Mouse (Mus musculus): ENCODE measurements at regions not wholly inside any gene's neighbourhood (a gene's known extent, or its start where the extent isn't known, plus 50 kb on each side); places are given as distances from the start of the nearest gene placed in this dataset.

DNA sequence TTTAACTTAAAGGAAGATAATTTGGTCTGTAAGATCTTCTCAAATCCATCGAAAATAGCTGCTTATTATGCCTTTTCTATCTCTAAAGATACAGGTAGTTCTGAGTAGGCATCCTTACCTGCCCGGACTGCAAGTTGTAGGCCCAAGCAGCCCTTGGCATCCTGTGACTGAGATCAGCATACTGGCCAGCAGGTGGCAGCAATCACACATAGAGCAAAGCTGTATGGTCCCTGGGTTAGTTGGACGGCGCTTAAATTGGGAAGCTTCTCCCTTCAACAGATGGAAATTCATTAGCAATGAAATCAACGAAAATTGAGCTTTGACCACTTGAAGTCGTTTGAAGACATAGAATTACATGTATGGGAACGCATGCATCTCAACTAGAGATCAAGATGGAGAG is 61.0 kb downstream of the Ccng2 start:
- POLR2A ChIA-PET: interaction anchor here in 2 of 4 experiments (0.5 to 0.7 kb wide), 4 partner anchors 12 to 837 kb away, joined by 3 to 4 read pairs (median 4); no protein-coding TSS in a partner anchor
- CTCF ChIA-PET: interaction anchor here (0.6 to 1.2 kb wide), 10 partner anchors 16 to 1025 kb away, joined by 3 to 7 read pairs (median 4); no protein-coding TSS in a partner anchor

DNA sequence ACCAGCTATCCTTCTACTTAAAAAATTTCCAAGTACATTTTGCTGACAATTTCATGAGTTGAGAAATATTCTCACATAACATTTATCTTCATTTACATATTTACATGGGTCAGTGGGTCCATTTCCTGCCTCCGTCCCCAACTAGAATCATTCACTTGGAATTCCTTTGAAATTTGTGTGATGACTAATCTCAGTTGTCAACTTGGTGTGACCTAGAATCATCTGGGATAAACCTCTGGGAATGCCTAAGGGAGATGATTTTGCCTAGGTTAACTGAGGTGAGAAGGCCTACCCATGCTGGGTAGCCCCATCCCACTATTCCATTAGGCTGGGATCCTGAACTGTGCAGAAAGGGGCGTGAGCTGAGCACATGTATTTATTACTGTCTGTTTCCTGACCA is 63.8 kb downstream of the Ccng2 start:
- ChIA-PET CTCF (no interaction called here), POLR2A (no interaction called here)

DNA sequence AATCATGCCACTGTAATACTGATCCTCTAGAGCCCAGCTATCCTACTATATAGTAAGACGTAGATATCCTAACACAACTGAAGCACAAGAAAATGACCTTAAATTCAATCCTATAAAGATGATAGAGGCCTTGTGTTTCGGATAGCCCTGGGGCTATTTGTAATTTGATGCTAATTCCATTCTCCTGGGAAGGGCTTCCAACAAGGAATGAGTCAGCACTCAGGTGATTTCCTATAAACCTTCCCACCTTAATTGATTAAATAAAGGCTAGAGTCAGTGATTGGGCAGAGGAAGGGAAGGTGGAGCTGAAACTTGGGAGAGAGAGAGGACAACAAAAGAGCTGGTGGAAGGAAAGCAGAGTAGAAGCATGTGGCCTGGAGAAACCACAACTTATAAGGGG is 86.0 kb downstream of the Ccng2 start:
- POLR2A ChIA-PET: interaction anchor here in 2 of 4 experiments (0.6 to 1.4 kb wide), 3 partner anchors 50 to 335 kb away, joined by 3 read pairs; no protein-coding TSS in a partner anchor
- CTCF ChIA-PET: no interaction called here

Measured in embryonic stem cell, embryonic (primary cell).